Mouse (Mus musculus) spleen, adult 2 months (tissue): ENCODE measurements around the gene Tomm22. TPM values are rescaled to one million over a fixed set of nuclear protein-coding genes. Genes with fewer than 3 reads are reported as not detected.

Experiments
- DNase-seq, 2 experiments: peaks; one replicate each; pipeline versions ENCODE4 v3.0.0 to v3.0.0-alpha.2; 2012 to 2021; ENCODE audit warnings: low spot score in 2 of 2, low read depth in 1 of 2
- H3K27ac ChIP-seq: fragments of 200-500 bp; 2 replicates; pipeline ENCODE4 v1.5.1; 2012; ENCODE audit warnings: low read length, inconsistent platforms; ENCODE audit not compliant: insufficient read depth
- H3K27me3 ChIP-seq: fragments of 200-500 bp; 2 replicates; pipeline ENCODE4 v1.6.1; 2012; ENCODE audit warnings: mild to moderate bottlenecking, moderate library complexity, low read length, inconsistent platforms; ENCODE audit not compliant: control insufficient read depth, insufficient read depth
- H3K36me3 ChIP-seq: fragments of 200-500 bp; 2 replicates; pipeline ENCODE4 v1.6.1; 2012; ENCODE audit warnings: mild to moderate bottlenecking, low read length, inconsistent platforms; ENCODE audit not compliant: control insufficient read depth, insufficient read depth
- H3K4me1 ChIP-seq: fragments of 200-500 bp; 2 replicates; pipeline ENCODE4 v1.6.1; 2011; ENCODE audit warnings: inconsistent platforms; ENCODE audit not compliant: control insufficient read depth, insufficient read depth, insufficient read length
- H3K4me3 ChIP-seq: fragments of 200-500 bp; 2 replicates; pipeline ENCODE4 v1.5.1; 2011; ENCODE audit warnings: mild to moderate bottlenecking, inconsistent platforms; ENCODE audit not compliant: insufficient read depth, insufficient read length; ENCODE audit errors: extremely low read depth
- CTCF ChIP-seq: fragments of 200-500 bp; IDR thresholded peaks from 2 replicates; pipeline ENCODE4 v1.5.1; 2011; ENCODE audit warnings: mild to moderate bottlenecking, inconsistent platforms; ENCODE audit not compliant: insufficient read depth, insufficient read length, insufficient replicate concordance; ENCODE audit errors: extremely low read depth
- POLR2A ChIP-seq: fragments of 200-500 bp; IDR thresholded peaks from 2 replicates; pipeline ENCODE4 v1.6.1; 2011; ENCODE audit warnings: low read depth, low read length, inconsistent platforms
- WGBS: fragments of 180-500 bp; shearing (Covaris S2); methylation state at CpG from one replicate; pipeline ENCODE4 v1.1.7; 2018; 5-methylcytosine and 5-hydroxymethylcytosine counted together
- polyA plus RNA-seq: library from polyadenylated mRNA; depleted of rRNA; stranded (reverse); fragments of >200 nt; gene quantifications from 2 replicates; pipeline ENCODE4 v1.2.3, GENCODE M21; 2012

Gene Tomm22
- polyA plus RNA-seq, 1 experiment: 19.5 TPM

GRCm38 (mm10) chr15:79697011-79697410 lies 26.4 kb downstream of the Tomm22 start:
- Histone ChIP-seq H3K27me3 (no peaks in the 10 kb centered on the region), H3K36me3 (peaks cover 6% of the 10 kb centered on the region), H3K4me3 (no peak overlapping the region), H3K27ac (no peak overlapping the region), H3K4me1 (peaks cover 9% of the 10 kb centered on the region; the same call in 1 of the 2 replicates)
- TF ChIP-seq CTCF: no peak
- TF ChIP-seq POLR2A: no peak
- 89% methylated on average over 6 of the region's 6 CpGs for WGBS
- no peak for DNase-seq

- no peaks in the 10 kb centered on the region for H3K27me3 ChIP-seq
- TF ChIP-seq POLR2A: no peak
- no peak for TF ChIP-seq CTCF
- H3K36me3 ChIP-seq: peaks cover 6% of the 10 kb centered on the region
- WGBS: 88% methylated on average over 9 of the region's 9 CpGs
- no peak overlapping the region for H3K4me3 ChIP-seq
- no peak overlapping the region for H3K27ac ChIP-seq
- H3K4me1 ChIP-seq: peaks cover 9% of the 10 kb centered on the region; the same call in 1 of the 2 replicates
- no peak for DNase-seq
Measured at GRCm38 (mm10) chr15:79697558-79698187, 27.0 kb downstream of the Tomm22 start.

DNA sequence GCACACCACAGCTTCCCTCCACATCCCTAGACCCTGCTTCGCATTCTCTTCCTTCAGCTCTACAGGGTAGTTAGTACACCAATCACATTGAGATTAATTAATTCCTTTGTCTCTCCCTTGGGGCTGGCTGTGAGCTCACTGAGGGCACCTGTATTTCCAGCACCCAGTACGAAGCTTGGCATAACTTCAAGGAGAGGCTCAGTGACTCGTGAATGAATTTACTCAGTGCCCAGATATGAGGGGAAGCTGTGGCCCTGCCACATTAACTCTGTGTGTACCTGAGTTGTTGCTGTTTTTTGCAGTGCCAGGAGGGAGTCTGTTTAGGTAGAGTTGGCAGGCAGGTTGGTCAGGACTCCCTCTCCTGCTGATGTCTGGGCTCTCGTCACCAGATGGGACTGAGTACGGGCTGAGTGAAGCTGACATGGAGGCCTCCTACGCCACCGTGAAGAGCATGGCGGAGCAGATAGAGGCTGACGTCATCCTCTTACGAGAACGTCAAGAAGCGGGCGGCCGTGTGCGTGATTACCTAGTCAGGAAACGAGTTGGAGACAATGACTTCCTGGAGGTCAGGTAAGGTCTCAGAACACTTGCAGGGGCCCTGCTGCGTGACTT lies 36.0 kb downstream of the Tomm22 start:
- Histone ChIP-seq H3K4me3 (no peak overlapping the region), H3K27ac (no peak overlapping the region), H3K27me3 (no peaks in the 10 kb centered on the region), H3K4me1 (no peaks in the 10 kb centered on the region), H3K36me3 (peaks cover 29% of the 10 kb centered on the region)
- WGBS: 90% methylated on average over 17 of the region's 17 CpGs
- no peak for DNase-seq
- TF ChIP-seq CTCF (no peak), POLR2A (no peak)

GRCm38 (mm10) chr15:79708229-79708822 lies 37.7 kb downstream of the Tomm22 start:
- Histone ChIP-seq H3K36me3 (peaks cover 40% of the 10 kb centered on the region), H3K27me3 (no peaks in the 10 kb centered on the region), H3K27ac (no peak overlapping the region), H3K4me1 (no peaks in the 10 kb centered on the region), H3K4me3 (no peak overlapping the region)
- 90% methylated on average over 5 of the region's 5 CpGs for WGBS
- TF ChIP-seq POLR2A (no peak), CTCF (no peak)
- no peak for DNase-seq

DNA sequence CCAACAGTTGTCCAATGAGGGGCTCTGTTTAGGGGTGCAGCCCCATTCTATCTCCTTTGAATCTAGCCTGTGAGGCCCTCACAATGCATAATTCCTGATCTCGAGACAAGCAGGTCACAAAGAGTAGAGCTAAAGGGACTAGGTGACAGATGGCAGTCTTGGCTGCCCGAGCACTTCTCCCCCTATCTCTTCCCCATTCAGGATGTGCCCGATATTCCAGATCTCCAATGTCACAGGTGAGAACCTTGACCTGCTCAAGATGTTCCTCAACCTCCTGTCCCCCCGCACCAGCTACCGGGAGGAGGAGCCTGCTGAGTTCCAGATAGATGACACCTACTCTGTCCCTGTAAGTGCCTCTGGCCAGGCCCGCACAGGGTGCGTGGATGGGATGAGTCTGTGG lies 45.0 kb downstream of the Tomm22 start:
- DNase-seq: no peak
- Histone ChIP-seq H3K36me3 (peaks cover 65% of the 10 kb centered on the region), H3K4me1 (no peaks in the 10 kb centered on the region), H3K27ac (no peak overlapping the region), H3K27me3 (no peaks in the 10 kb centered on the region), H3K4me3 (no peak overlapping the region)
- WGBS: 94% methylated on average over 7 of the region's 7 CpGs
- TF ChIP-seq POLR2A (no peak), CTCF (no peak)

DNA sequence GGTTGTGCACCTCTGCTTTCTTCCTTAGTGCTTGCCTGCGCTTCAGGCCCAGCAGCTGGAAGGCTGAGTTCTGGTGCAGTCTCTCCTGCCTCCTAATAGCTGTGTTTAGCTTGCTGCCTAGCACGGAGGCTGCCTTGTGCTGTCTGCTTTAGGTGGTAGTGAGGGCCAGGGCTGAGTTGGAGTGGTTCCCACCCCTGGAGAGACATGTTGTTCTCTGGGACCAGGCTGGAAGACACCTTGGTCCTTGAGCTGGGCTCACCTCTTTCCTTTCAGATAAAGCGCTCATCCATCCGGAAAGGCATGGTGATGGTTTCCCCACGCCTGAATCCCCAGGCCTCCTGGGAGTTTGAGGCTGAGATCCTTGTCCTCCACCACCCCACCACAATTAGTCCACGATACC lies 46.0 kb downstream of the Tomm22 start:
- Histone ChIP-seq H3K36me3 (peaks cover 62% of the 10 kb centered on the region), H3K27me3 (no peaks in the 10 kb centered on the region), H3K27ac (no peak overlapping the region), H3K4me1 (no peaks in the 10 kb centered on the region), H3K4me3 (no peak overlapping the region)
- TF ChIP-seq CTCF (no peak), POLR2A (no peak)
- DNase-seq: no peak
- WGBS: 97% methylated on average over 6 of the region's 6 CpGs

GRCm38 (mm10) chr15:79720267-79720666 lies 49.6 kb downstream of the Tomm22 start:
- 91% methylated on average over 8 of the region's 8 CpGs for WGBS
- TF ChIP-seq CTCF (no peak), POLR2A (no peak)
- no peak overlapping the region for H3K4me3 ChIP-seq
- no peaks in the 10 kb centered on the region for H3K4me1 ChIP-seq
- no peak for DNase-seq
- H3K27ac ChIP-seq: no peak overlapping the region
- H3K36me3 ChIP-seq: peaks cover 45% of the 10 kb centered on the region
- H3K27me3 ChIP-seq: no peaks in the 10 kb centered on the region
